In genomic region chr1:71652551-71653399, GRCm38 (mm10) we compare ENCODE assay signal across 8 mouse cellular contexts. TPM values are rescaled to one million over a fixed set of nuclear protein-coding genes. Genes with fewer than 3 reads are reported as not detected.
A peak's percentile ranks its signal among the peaks of the same experiment; 100 is the strongest.
DNase-seq lines count a peak whose midpoint lies in the region; ATAC-seq lines count a peak whose summit lies in the region.

Fn1 (minus strand) TSS chr1:71653200.

- WGBS in hindbrain, embryonic 11.5 days = under 1% methylated on average over 63 of the region's 63 CpGs

- no peaks in the 10 kb centered on the region for H3K36me3 ChIP-seq in hindbrain, embryonic 11.5 days (ENCODE audit: control insufficient read depth, insufficient read depth, low read length)

- H3K4me1 ChIP-seq in hindbrain, embryonic 11.5 days (replicated peaks; ENCODE audit: control insufficient read depth, insufficient read depth, low read length) = 0 out of 2 replicates have a peak, but pooled peaks cover 5% of the 10 kb centered on the region

- H3K4me2 ChIP-seq in hindbrain, embryonic 11.5 days (replicated peaks; ENCODE audit: low read depth, low read length) = peak within 1 kb of the TSS; percentile 74

- H3K9me3 ChIP-seq in hindbrain, embryonic 11.5 days (ENCODE audit: control insufficient read depth, low read length) = no peaks in the 10 kb centered on the region

- no peaks in the 10 kb centered on the region for H3K27me3 ChIP-seq in hindbrain, embryonic 11.5 days (ENCODE audit: control insufficient read depth, insufficient read depth, low read length)

- DNase-seq in NIH3T3 (ENCODE audit: low read depth) = peak; percentile 100
- peak; percentile 41 to 60 for DNase-seq in cerebellum, postnatal 25 days
- DNase-seq in frontal cortex, postnatal 14 days (ENCODE audit: low spot score in 2 of 2) = peak; percentile 17 to 48
- DNase-seq in hindbrain, embryonic 11.5 days (ENCODE audit: low spot score) = peak; percentile 95
- DNase-seq in layer of hippocampus, postnatal 14 days (ENCODE audit: low spot score in 2 of 2) = peak; percentile 33 to 52
- DNase-seq in lung, postnatal 10 days = peak; percentile 94
- peak; percentile 92 for DNase-seq in ovary, postnatal 14 days (ENCODE audit: low spot score)
- DNase-seq in thymus, postnatal 4 days = peak; percentile 79

- H3K9ac ChIP-seq in hindbrain, embryonic 11.5 days (ENCODE audit: low read depth, low read length) = peak within 1 kb of the TSS; percentile 86

- H3K27ac ChIP-seq in hindbrain, embryonic 11.5 days (ENCODE audit: low read depth, low read length) = peak within 1 kb of the TSS; percentile 84

- ATAC-seq in hindbrain, embryonic 11.5 days (ENCODE audit: low FRiP score) = peak; percentile 96

- peak within 1 kb of the TSS; percentile 81 for H3K4me3 ChIP-seq in hindbrain, embryonic 11.5 days (ENCODE audit: low read depth, low read length)

RNA-seq across cellular contexts. Expression of gene Fn1, which starts in this region (rescaled TPM):
- 80.2 and 85.4 TPM in 2 replicates for polyA plus RNA-seq in hindbrain, embryonic 11.5 days (2014; fragmentation: Nextera tagmentation; extraction: Ambion mirVana)
- total RNA-seq in layer of hippocampus, postnatal 14 days (2021) = 10 to 100 TPM; 72.1 to 89.4 TPM

Comparison
In these comparisons a context has a peak if more than half of its experiments do, and no peak if none do; other contexts are left out.
1. Peak in every context shown above with its lines: DNase-seq, ATAC-seq, H3K4me3 ChIP-seq and H3K27ac ChIP-seq.
2. DNase-seq: peak in every context shown above with its lines; median percentile 100 in NIH3T3; 95 in hindbrain, embryonic 11.5 days; 94 in lung, postnatal 10 days; 92 in ovary, postnatal 14 days; 79 in thymus, postnatal 4 days; 50 in cerebellum, postnatal 25 days; 42 in layer of hippocampus, postnatal 14 days; 32 in frontal cortex, postnatal 14 days.